Mouse (Mus musculus): ENCODE measurements around the gene Etv6. TPM values are rescaled to one million over a fixed set of nuclear protein-coding genes. Genes with fewer than 3 reads are reported as not detected.
"Not testable (repeated sequence)": the region's sequence is repeated elsewhere in the genome, so short reads cannot be mapped to it uniquely, and the experiment has no call there.

Gene Etv6
- total RNA-seq (2021): 10 to 100 TPM in 1 of 2 experiments, 1 to 10 TPM in 1; 9.2 to 12.4 TPM
- long read RNA-seq, full-length matches to known transcripts: 6 of 11 reads
- long read RNA-seq, partial matches to known transcripts: 0 of 11 reads
- long read RNA-seq, other reads (novel, unspliced or antisense): 5 of 11 reads

DNA sequence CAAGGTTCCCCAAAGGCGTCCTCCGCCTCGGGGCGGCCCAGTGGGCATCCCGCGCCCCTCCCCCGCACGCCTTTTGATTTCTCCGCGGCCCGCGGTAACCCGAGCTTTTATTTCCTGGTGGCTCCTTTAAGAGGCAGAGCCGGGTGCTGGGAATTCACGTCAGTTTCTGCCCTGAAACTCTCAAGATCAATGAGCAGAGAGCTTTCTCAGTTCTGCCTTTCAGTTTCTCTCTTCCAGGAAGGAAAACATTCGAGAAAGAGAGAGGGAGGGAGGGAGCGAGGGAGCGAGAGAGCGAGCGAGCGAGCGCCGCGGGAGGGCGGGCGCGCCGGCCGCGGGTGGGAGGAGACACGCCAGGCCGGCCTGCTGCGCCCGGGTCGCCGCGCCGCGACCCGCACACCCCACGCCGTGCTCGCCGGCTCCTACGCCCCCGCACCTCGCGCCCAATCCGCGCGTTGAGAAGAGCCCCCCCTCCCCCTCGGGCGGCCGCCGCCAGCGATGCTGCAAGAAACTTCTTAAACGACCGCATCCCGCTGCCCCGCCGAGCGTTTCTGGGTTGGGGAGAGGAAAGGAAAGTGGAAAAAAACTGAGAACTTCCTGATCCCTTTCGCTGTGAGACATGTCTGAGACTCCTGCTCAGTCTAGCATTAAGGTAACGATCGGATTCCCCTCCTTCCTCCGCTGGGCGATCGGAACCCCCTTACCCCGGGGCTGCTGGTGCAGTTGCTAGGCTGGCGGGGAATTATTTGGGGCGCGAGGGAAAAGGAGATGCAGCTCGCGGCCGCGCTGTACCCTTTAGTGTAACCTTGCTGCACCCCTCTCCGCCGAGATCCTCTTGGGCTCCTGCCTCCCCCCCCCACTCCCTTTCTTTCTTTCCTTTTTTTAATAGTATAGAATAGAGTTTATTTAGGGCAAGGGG lies at the start of gene Etv6:
Gene Etv6 (plus strand): TSS at position 211 of the 916 bp plus-strand sequence.
- DNase-seq (ENCODE audit: low spot score in 2 of 2): peak; percentile 60 to 82

DNA sequence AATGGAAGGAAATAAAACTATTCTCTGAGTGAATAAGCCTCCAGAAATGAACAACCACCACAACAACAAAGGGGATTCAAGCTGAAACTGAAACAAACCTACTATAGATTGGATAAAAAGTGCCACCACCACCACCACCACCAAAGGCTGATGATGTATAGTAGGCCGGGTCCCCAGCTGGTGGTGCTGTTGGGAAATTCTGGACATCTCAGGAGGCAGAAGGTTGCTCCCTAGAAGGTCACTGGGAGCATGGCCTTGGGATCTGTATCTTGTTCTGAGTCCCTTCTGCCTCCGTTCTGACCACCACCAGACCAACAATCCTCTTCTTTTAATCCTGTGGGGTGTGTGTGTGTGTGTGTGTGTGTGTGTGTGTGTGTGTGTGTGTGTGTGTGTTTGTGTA lies 49.3 kb upstream of the Etv6 start:
- DNase-seq (ENCODE audit: low spot score in 2 of 2): no peak

DNA sequence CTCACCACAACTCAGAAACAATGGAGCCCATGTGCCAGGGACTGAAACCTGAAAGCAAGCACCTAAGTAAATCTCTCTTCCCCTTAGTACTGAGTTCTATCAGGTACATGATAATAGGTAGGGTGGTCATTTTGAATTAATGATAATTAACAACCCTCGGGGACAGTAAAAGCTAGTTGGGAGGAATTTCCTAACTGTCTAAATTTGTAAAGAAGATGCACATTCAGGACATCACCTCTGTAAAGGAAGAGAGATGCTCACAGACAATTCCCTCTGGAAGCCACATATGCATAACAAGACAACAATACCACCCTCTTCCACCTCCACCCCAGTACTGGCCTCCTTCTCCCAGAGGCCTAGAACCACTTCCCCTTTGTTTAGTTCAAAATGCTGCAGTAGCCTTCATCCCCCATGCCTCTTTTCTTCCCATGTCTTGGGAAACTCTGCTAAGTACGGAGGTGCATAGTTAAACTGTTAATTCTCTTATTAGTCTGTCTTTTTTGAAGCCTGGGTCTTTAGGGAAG lies 48.4 kb upstream of the Etv6 start:
- DNase-seq (ENCODE audit: low spot score in 2 of 2): no peak

GRCm38 (mm10) chr6:133988011-133988410 lies 47.5 kb upstream of the Etv6 start:
- no peak for DNase-seq (ENCODE audit: low spot score in 2 of 2)

DNA sequence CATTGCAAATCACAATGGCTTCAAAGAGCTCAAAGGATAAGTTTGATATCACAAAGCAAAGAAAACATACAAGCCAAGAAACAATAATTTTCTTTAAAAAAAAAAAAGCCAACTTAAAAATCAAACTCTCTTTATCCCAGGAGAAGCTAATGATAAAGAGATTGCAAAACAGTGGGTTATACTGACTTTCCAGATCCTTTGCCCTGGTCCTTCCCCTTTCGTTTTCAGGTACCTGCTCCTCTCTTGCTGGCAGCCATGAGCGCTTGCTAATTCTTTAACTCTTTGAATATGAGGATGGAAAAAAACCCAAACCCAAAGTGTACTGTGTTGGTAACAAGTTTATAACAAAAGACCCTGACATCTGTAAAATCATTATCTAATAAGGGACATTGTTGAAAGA lies 38.0 kb upstream of the Etv6 start:
- DNase-seq (ENCODE audit: low spot score in 2 of 2): no peak

DNA sequence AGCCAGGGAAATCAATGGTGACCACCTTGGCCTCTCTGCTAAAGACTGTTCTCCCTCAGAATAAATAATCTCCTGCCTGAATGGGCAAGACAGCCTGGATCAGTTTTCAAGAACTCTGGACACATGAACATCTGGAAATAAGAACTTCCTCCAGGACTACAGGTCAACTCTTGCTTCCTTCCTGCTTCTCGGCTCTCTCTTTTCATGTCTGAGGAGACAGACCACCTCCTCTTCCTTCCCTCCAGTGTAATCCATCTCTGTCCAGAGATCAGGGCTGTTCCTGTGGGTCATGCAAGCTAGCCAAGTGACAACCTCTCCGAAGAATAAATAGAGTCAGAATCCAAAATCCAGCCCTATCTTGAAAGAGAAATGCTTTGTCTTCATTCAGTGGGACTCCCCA lies 37.6 kb upstream of the Etv6 start:
- DNase-seq (ENCODE audit: low spot score in 2 of 2): no peak

DNA sequence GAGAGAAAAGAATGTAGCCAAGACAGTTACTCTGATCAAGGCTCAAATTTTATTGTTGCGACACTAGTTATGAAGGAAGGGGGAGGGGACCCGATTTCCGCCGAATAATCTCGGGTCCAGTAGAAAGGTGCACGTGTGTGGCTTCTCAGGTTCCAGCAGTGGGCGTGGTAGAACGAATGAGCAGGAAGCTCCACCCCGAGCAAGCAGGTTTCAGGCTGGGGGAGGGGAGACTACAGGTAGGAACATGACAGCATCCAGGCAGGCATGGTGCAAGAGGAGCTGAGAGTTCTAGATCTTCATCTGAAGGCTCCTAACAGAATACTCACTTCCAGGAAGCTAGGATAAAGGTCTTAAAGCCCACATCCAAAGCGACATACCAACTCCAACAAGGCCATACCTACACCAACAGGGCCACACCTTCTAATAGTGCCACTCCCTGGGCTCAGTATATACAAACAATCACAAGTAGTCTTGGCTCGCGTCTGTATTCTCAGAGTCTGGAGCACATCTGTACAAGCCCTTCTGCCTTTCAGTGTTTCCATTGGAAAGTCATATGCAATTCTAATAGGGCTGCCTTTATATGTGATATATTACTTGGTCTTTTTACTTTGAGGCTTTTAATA lies 20.9 kb upstream of the Etv6 start:
- DNase-seq (ENCODE audit: low spot score in 2 of 2): not testable (repeated sequence)

DNA sequence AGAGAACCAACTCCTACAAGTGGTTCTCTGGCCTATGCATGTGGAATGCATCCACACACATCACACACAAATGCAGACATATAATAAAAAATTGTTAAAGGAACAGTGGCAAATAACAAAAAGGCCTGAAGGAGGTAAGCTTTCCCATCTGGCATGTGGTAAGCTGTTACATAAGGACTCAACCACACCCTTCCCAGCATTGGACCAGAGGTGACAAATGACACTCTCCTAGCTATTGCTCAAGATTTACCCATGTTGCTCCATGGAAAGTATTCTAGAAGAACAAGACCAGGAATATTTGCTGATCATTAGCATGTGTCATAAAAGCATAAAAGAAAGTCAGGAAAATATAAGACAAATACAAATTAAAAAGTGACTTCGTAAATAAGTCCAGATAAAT lies 16.7 kb upstream of the Etv6 start:
- DNase-seq (ENCODE audit: low spot score in 2 of 2): no peak

GRCm38 (mm10) chr6:134020821-134021220 lies 14.7 kb upstream of the Etv6 start:
- peak; percentile 4 to 25 for DNase-seq (ENCODE audit: low spot score in 2 of 2)

DNA sequence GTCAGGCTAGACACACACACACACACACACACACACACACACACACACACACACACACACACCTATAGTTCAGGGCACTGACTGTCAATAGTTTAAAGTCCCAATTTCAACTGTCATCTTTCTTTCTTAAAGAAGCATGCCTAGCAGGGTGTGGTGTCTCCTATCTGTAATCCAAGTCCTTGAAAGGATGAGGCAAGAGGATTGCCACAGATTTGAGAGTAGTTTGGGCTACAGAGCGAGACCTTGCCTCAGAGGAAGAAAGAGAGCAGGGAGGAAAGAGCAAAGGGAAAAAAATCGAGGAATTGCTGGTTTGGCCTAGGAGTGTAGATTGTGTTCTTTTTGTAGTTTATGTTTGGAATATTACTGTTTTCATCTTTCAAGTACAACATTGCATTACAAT lies 9.2 kb upstream of the Etv6 start:
- DNase-seq (ENCODE audit: low spot score in 2 of 2): no peak

DNA sequence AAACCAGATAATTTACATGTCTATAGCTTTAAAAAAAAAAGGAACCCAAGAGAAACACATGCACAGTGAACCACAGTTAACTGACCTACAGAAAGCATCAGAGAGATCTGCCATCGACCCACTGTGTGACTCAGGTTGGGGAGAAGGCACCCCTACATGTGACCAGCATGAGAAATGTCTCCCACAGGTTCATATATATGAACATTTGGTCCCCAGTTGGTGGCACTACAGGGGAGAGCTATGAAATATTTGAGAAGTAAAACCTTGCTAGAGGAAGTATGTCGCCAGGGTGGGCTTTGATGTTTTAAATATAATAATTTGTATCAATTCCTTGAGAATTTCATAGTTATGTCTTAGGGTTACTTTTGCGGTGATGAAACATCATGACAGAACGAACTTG lies 8.5 kb upstream of the Etv6 start:
- no peak for DNase-seq (ENCODE audit: low spot score in 2 of 2)

DNA sequence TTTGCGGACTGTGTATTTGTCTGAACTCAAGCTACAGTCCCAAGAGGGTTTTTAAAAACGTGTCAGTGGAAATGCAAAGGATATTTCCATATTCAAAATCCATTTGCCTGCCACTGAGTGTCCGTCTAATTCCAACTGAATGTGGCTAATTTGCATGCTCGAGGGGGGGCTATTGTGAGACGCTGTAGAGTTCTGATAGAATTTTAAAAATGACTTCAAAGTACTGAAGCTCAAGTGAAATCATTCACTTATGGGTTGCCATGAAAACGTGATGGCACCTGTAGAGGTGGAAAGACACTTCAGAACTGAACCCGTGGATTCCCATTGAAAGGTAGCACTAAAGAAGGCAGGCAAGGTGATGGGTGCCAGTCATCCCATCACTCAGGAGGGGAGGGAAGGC lies 3.0 kb upstream of the Etv6 start:
- no peak for DNase-seq (ENCODE audit: low spot score in 2 of 2)

DNA sequence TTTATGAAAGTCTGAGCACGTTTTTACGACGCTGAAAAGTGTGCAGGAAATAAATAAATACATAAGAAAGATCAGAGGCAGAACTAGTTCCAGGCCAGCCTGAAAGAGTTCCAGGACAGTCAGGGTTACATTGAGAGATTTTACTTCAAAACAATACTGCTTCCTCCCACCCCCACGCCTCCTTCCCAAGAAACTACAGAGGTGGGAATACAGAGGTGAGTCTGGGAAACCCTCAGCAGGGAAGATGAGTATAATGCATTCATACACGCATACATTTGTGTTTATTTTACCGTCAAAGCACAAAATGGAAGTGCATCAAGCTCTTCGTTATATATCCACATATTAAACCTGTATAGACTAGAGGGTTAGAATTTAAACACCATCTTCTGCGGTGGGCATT lies 1.1 kb upstream of the Etv6 start:
- DNase-seq (ENCODE audit: low spot score in 2 of 2): no peak

DNA sequence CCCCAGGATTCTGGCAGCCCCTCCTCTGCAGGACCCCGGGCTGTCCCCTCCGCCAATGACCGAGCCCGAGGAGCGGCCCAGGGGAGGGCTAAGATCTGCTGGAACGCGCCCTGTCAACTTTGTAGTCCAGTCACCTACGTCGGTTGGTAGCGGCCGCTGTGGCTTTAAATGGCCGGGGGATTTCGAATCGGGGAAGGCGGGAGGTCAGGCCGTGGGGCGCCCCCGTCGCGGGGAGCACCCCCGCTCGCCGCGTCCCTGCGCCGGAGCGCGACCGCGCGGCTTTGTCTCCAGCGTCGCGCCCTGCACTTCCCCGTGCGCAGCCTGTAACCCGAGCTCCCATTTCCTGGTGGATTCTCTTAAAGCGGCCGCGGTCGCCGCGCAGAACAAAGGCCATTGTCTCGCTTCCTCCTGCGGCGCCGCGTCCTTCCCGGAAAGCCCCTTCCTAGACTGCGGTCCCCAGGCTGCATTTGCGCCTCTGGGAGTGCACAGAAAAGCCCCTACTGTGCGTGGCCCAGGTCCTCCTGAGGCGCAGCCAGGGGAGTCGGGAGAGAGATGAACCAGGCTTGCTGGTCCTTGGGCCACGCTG lies 503 bp upstream of the Etv6 start:
- peak; percentile 72 to 82 for DNase-seq (ENCODE audit: low spot score in 2 of 2)

GRCm38 (mm10) chr6:134036491-134036911 lies 1.0 kb downstream of the Etv6 start:
- DNase-seq (ENCODE audit: low spot score in 2 of 2): no peak

DNA sequence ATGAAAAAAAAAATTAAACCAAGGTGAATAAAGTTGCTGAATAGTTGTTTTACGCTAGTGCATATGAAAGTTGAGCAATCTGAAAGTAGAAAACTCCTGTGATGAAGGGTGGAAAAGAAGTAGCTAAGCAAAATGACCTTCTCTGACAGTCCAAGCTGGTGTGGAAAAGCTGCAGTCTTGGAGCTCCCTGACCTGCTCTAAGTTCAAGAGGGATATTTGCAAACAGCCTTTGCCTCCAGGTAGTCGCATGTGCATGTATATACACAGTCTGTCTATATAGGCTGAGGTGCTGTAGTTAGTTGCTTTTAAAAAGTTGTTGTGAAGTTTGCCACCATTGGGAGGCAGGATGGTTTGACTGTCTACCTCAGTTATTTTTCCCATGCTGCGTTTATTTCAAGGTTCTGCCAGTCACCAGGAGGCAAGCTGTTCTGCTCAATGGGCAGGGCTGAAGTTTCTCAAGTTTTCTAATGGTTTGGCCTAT lies 1.5 kb downstream of the Etv6 start:
- no peak for DNase-seq (ENCODE audit: low spot score in 2 of 2)

- DNase-seq (ENCODE audit: low spot score in 2 of 2): no peak
Observed at GRCm38 (mm10) chr6:134037960-134038359, 2.5 kb downstream of the Etv6 start.

DNA sequence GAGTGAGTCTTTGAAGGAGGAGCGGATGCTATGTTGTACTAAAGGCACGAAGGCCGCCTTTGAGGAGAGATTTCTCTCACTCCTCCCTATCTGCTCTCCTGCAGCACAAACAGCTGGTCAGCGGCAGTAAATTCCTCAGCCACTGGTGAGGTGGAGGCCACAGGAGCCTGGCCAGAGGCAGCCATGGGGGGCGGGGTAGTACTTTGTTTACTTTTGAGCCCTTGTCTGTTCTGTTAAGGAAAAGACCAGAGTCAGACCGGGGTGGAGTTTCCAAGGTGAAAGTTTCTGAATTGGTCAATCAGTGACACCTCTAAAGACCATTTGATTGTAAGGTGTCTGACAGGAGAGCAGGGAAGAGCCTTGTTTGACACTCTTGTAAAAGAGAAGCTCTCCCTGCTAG lies 3.4 kb downstream of the Etv6 start:
- no peak for DNase-seq (ENCODE audit: low spot score in 2 of 2)

- DNase-seq (ENCODE audit: low spot score in 2 of 2): no peak
Observed at GRCm38 (mm10) chr6:134039351-134039750, 3.9 kb downstream of the Etv6 start.

DNA sequence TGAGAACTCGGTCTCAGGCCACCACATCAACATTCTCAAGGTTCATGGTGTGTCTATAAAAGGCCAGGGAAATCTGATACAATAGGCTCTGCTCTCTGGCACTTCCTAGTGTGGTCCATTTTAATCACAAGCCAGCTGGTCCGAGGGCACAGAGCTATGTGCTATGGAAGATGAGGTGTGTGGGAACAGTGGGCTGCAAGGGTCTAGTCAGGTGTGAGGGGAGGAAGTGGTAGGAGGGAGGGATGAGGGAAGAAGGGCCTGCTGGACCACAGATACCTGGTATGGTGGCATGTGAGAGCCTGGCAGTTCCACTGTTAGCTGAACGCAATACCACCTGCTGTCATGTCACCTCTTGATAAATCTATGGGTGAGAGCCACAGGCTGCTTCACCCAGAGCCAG lies 4.8 kb downstream of the Etv6 start:
- DNase-seq (ENCODE audit: low spot score in 2 of 2): no peak

DNA sequence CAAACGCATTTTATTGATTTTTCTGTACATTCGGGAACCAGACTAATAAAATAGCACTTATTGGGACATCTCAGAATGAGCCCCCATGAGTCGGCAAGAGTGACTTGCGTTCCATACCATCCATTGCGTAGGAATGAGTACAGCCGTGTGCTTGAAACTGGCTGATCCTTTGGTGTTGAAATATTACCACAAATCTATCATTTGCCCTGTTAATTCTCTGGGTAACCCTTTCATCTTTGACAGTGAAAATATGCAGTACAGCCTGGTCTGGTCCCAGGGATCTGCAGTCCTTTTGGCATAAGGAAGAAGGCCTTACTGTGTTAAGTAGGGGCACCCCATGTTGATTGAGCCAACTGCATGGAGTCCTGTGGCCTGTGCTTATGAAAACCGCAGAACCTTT lies 5.8 kb downstream of the Etv6 start:
- no peak for DNase-seq (ENCODE audit: low spot score in 2 of 2)

DNA sequence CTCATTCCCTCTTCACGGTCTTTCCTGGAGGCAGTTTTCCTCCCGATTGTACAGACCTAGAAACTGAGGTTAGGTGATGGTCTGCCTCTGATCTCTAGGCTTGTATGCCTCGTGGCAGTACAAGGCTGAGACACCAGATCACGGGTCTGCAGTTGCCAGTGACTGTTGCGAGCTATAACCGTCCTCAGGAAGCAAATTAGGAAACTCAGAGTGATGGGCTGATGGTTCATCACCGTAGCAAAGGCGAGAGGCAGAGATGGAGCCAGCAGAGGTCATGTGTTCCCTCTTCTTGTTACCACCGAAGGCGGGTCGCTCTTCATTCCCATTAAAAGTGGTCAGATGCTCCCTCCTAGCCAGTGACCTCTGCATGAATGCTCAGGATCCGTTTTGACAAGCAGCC lies 6.4 kb downstream of the Etv6 start:
- DNase-seq (ENCODE audit: low spot score in 2 of 2): no peak
